Mouse (Mus musculus) limb, embryonic 10.5 days (tissue): Measurements from ENCODE around the gene Basp1. TPM values are rescaled to one million over a fixed set of nuclear protein-coding genes. Genes with fewer than 3 reads are reported as not detected.

Source experiments
- DNase-seq: peaks from one replicate; pipeline ENCODE4 v3.0.0-alpha.2; 2017; ENCODE audit warnings: low spot score
- H3K27ac ChIP-seq: fragments of 300-500 bp; sonication (generic); 2 replicates; pipeline ENCODE4 v1.5.1; 2016; ENCODE audit warnings: mild to moderate bottlenecking
- H3K27me3 ChIP-seq: fragments of 300-500 bp; sonication (generic); 2 replicates; pipeline ENCODE4 v1.6.1; 2016; ENCODE audit warnings: low read depth, mild to moderate bottlenecking; ENCODE audit not compliant: poor library complexity, severe bottlenecking
- H3K36me3 ChIP-seq: fragments of 300-500 bp; sonication (generic); 2 replicates; pipeline ENCODE4 v1.6.1; 2016; ENCODE audit warnings: mild to moderate bottlenecking, moderate library complexity
- H3K4me1 ChIP-seq: fragments of 300-500 bp; sonication (generic); 2 replicates; pipeline ENCODE4 v1.6.1; 2016
- H3K4me3 ChIP-seq: fragments of 300-500 bp; sonication (generic); 2 replicates; pipeline ENCODE4 v1.5.1; 2016; ENCODE audit warnings: mild to moderate bottlenecking, moderate library complexity
- H3K9me3 ChIP-seq: fragments of 300-500 bp; sonication (generic); replicated peaks from 2 replicates; pipeline ENCODE4 v1.6.1; 2016; ENCODE audit warnings: mild to moderate bottlenecking
- whole genome bisulfite sequencing: fragments of 180-500 bp; shearing (Covaris S2); methylation state at CpG from one replicate; pipeline ENCODE4 v1.1.7; 2016; 5-methylcytosine and 5-hydroxymethylcytosine counted together
- polyA plus RNA-seq: library from polyadenylated mRNA; unstranded; fragments of >200 nt; fragmentation: Nextera tagmentation; extraction: Ambion mirVana; gene quantifications from 2 replicates; pipeline ENCODE4 v1.2.1, GENCODE M21; 2016

Gene Basp1
- polyA plus RNA-seq, 1 experiment from 2014 or later: 41.1 TPM

- peaks cover 32% of the 10 kb centered on the region for H3K36me3 ChIP-seq
- H3K27me3 ChIP-seq: no peaks in the 10 kb centered on the region
- no peaks in the 10 kb centered on the region for H3K9me3 ChIP-seq
- H3K4me1 ChIP-seq: peaks cover 3% of the 10 kb centered on the region; the same call in 1 of the 2 replicates
- H3K27ac ChIP-seq: no peak overlapping the region
- DNase-seq: no peak
- H3K4me3 ChIP-seq: no peak overlapping the region
- WGBS: 80% methylated on average over 3 of the region's 3 CpGs
Observed at GRCm38 (mm10) chr15:25376914-25377313, 36.6 kb downstream of the Basp1 start.

GRCm38 (mm10) chr15:25373486-25373885, 40.1 kb downstream of the Basp1 start:
- DNase-seq: no peak
- no peak overlapping the region for H3K4me3 ChIP-seq
- no peak overlapping the region for H3K27ac ChIP-seq
- no peaks in the 10 kb centered on the region for H3K27me3 ChIP-seq
- no peaks in the 10 kb centered on the region for H3K4me1 ChIP-seq
- H3K9me3 ChIP-seq: no peaks in the 10 kb centered on the region
- 90% methylated on average over 3 of the region's 3 CpGs for WGBS
- H3K36me3 ChIP-seq: peaks cover 14% of the 10 kb centered on the region

DNA sequence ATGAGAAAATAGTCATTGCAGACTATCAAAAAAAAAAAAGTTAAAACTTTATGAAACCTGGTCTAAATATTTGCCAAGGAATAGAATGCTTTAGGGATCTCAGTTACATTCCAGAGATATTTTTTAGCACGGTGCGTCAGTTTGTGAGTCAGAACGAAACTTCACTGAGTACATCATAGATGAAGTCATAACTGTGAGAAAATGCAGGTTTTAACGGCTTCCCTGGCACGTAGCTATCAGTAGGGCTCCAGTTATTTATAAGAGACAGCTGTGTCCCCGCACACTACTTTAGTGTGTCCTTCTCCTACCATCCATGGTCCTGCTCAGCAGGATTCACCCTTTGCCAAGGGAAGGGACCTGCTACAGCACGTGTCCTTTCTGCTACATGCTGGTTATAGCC, 44.0 kb downstream of the Basp1 start:
- Histone ChIP-seq H3K4me1 (peaks cover 12% of the 10 kb centered on the region), H3K36me3 (peaks cover 19% of the 10 kb centered on the region), H3K4me3 (no peak overlapping the region), H3K27me3 (no peaks in the 10 kb centered on the region), H3K27ac (no peak overlapping the region), H3K9me3 (no peaks in the 10 kb centered on the region)
- no peak for DNase-seq
- 89% methylated on average over 7 of the region's 7 CpGs for WGBS

DNA sequence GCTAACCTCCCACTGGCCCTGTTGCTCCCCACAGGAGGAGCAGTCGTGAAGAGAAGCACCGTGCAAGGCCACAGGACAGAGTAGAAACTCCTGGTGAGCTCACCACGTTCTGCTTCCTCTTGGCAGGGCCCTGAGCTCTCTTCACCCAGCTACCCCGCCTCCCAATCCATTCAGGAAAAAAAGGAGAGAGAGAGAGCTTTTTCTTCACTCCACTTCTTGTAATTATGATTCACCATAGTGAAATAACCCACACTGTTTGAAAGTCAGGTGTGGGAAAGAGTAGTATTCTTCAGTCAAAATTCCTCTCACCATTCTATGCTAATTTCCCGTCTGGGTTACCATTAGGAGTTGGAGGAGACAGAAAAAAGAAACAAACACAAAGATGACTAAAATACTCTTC, 48.1 kb downstream of the Basp1 start:
- Histone ChIP-seq H3K4me1 (peaks cover 17% of the 10 kb centered on the region), H3K27ac (0 out of 2 replicates have a peak overlapping the region, but pooled peaks have one; percentile 83), H3K9me3 (no peaks in the 10 kb centered on the region), H3K27me3 (no peaks in the 10 kb centered on the region), H3K36me3 (peaks cover 29% of the 10 kb centered on the region), H3K4me3 (no peak overlapping the region)
- WGBS: 36% methylated on average over 5 of the region's 5 CpGs
- DNase-seq: no peak

DNA sequence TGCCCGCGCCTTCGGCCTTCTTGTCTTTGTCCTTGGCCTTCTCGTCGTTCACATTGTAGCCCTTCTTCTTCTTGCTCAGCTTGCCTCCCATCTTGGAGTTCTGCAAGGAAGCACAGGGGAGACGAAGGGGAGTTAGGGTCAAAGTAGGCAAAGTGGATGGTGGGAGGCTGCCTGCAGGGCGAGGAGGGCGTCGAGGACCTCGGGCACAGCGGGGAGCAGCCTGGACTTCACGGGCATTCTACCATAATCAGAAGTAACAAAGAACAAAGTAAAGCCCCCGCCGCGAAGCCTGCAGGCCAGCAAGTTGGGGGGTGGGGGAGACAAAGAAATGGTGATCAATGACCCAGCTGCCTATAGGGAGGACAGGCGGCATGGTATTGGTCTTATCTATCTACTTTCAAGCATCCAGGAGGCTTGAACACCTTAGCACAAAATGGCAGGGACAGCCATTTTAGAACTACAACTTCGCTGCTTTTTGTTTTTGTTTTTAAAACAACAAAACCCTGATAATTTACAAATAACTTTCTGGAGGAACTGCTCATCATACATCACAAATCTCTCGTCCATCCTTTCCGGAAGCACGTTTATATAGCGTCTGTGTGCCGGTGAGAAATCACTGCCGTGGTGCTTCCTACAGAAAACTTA, 48.6 kb downstream of the Basp1 start:
- Histone ChIP-seq H3K4me1 (peaks cover 17% of the 10 kb centered on the region), H3K27me3 (no peaks in the 10 kb centered on the region), H3K4me3 (peak overlapping the region; percentile 43), H3K27ac (peak overlapping the region; percentile 83), H3K36me3 (peaks cover 29% of the 10 kb centered on the region), H3K9me3 (no peaks in the 10 kb centered on the region)
- peak; percentile 66 for DNase-seq
- whole genome bisulfite sequencing: 24% methylated on average over 23 of the region's 23 CpGs

DNA sequence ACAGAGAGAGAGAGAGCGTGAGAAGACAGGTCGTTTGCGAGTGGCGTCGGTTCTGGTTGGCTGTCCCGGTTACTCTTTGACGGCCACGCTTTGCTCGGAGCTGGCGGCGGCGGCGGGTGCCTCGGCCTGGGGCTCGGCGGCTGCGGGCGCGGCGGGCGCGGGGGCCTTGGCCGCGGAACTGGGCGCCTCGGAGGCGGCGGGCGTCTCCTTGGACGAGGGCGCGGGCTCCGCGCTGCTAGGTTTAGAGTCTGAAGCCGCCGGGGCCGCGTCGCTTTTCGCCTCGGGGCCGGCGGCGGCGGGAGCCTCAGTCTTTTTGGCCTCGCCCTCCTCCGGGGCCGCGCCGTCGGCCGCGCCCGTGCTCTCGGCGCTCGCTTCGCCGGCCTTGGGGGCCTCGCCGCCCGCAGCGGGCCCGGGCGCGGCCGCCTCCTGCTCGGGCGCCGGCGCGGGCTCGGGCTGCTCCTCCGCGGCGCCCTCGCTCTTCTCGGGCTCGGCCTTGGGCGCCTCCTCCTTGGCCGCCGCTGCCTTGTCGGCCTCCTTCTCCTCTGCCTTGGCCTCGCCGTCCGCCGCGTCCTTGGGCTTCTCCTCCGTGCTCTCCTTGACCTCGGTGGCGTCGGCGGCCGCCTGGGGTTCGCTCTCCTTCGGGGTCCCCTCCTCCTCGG, 49.3 kb downstream of the Basp1 start:
- H3K36me3 ChIP-seq: peaks cover 29% of the 10 kb centered on the region
- WGBS: 24% methylated on average over 97 of the region's 97 CpGs
- peaks cover 17% of the 10 kb centered on the region for H3K4me1 ChIP-seq
- peak overlapping the region; percentile 83 for H3K27ac ChIP-seq
- H3K9me3 ChIP-seq: no peaks in the 10 kb centered on the region
- H3K4me3 ChIP-seq: peak overlapping the region; percentile 43
- H3K27me3 ChIP-seq: no peaks in the 10 kb centered on the region
- peak; percentile 56 for DNase-seq

DNA sequence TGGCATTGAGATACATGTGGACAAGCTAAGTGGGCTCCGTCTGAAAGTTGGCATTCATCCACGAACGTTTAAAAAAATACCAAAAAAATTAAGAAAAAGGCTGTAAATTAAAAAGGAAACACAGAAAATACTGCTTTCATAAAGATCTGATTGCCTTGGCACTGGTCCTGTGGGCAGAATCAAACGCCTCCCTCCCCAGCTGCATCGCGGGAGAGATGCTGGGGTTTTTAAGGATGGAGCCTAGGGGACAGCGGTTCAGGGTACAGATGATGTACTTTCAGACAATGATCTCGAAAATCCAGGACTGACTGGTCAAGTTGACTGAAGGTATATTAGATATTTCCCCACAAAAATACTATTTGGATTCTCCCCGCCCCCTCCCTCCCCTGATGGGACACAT, 49.9 kb downstream of the Basp1 start:
- 95% methylated on average over 9 of the region's 9 CpGs for WGBS
- Histone ChIP-seq H3K9me3 (no peaks in the 10 kb centered on the region), H3K4me1 (peaks cover 19% of the 10 kb centered on the region), H3K4me3 (no peak overlapping the region), H3K36me3 (peaks cover 29% of the 10 kb centered on the region), H3K27ac (no peak overlapping the region), H3K27me3 (no peaks in the 10 kb centered on the region)
- DNase-seq: no peak

DNA sequence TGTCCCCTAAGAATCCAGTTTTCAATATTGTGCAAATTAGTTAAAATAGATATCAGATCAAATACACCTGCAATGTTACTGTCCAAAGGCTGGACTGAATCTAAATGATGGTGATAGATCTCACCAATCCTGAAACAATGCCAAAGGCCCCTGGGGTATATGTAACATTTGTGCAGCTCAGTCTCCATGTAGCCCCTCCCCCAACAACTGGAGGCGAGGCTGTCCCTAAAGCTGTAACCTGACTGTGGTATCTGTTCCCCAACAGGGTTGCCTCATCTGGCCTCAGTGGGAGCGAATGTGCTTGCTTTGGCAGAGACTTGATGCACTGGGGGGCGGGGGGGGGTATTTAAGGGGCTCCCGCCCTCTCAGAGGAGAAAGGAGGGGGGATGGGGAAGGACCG, 52.7 kb downstream of the Basp1 start:
- H3K4me3 ChIP-seq: no peak overlapping the region
- 50% methylated on average over 5 of the region's 5 CpGs for WGBS
- no peaks in the 10 kb centered on the region for H3K27me3 ChIP-seq
- H3K36me3 ChIP-seq: peaks cover 21% of the 10 kb centered on the region
- H3K4me1 ChIP-seq: peaks cover 21% of the 10 kb centered on the region
- no peak overlapping the region for H3K27ac ChIP-seq
- no peaks in the 10 kb centered on the region for H3K9me3 ChIP-seq
- DNase-seq: no peak

DNA sequence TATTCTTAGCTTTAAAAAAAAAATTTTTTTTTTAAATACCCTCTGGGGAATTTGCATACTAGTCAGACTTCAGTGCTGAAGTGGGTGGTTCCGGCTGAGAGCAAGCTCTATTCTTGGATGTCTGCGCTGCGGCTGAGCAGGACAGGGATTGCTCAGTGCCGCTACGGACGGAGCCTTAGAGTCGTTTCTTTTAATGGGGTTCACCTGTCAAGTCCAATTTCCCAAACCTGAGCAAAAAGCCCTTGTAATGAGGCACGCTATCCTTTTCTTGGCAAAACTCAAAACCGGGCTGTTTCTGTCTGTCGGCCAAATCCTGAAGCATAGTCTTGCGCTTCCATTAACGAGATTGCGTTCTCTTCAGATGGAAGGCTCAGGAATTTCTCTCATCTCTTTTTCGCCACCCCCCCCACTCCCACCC, 54.9 kb downstream of the Basp1 start:
- Histone ChIP-seq H3K4me1 (peaks cover 4% of the 10 kb centered on the region; the same call in 1 of the 2 replicates), H3K27me3 (no peaks in the 10 kb centered on the region), H3K36me3 (peaks cover 8% of the 10 kb centered on the region), H3K9me3 (no peaks in the 10 kb centered on the region), H3K4me3 (no peak overlapping the region), H3K27ac (no peak overlapping the region)
- DNase-seq: no peak
- WGBS: 63% methylated on average over 14 of the region's 14 CpGs

GRCm38 (mm10) chr15:25355339-25355738, 58.2 kb downstream of the Basp1 start:
- no peak for DNase-seq
- Histone ChIP-seq H3K36me3 (no peaks in the 10 kb centered on the region), H3K9me3 (no peaks in the 10 kb centered on the region), H3K4me1 (peaks cover 4% of the 10 kb centered on the region; the same call in 1 of the 2 replicates), H3K27ac (no peak overlapping the region), H3K27me3 (no peaks in the 10 kb centered on the region), H3K4me3 (no peak overlapping the region)
- WGBS: 93% methylated on average over 5 of the region's 5 CpGs

GRCm38 (mm10) chr15:25354738-25355137, 58.8 kb downstream of the Basp1 start:
- DNase-seq: no peak
- Histone ChIP-seq H3K4me3 (no peak overlapping the region), H3K27ac (no peak overlapping the region), H3K27me3 (no peaks in the 10 kb centered on the region), H3K36me3 (no peaks in the 10 kb centered on the region), H3K9me3 (no peaks in the 10 kb centered on the region), H3K4me1 (peaks cover 4% of the 10 kb centered on the region; the same call in 1 of the 2 replicates)
- 85% methylated on average over 6 of the region's 6 CpGs for WGBS

DNA sequence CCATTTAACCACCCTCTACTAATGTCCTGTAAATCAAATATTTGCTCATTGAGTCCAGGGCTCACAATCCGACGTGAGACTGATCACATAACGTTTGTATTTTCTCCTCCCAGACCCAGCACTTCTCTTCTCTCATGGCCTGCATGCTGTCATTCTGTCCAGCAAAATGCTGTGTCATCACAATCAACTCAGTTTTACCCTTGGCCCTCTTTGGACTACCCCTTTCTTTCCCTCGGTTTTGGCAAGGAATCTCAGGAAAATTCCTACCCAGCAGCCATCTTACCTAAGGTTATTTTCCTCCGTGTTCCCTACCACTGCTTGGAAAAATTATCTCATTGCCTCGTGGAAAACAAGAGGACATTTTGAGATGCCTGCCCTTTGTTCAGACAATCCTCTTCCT, 60.1 kb downstream of the Basp1 start:
- H3K27ac ChIP-seq: no peak overlapping the region
- no peak overlapping the region for H3K4me3 ChIP-seq
- no peak for DNase-seq
- H3K27me3 ChIP-seq: no peaks in the 10 kb centered on the region
- no peaks in the 10 kb centered on the region for H3K36me3 ChIP-seq
- 0 out of 2 replicates have a peak, but pooled peaks cover under 1% of the 10 kb centered on the region for H3K4me1 ChIP-seq
- 85% methylated on average over 6 of the region's 6 CpGs for WGBS
- H3K9me3 ChIP-seq: no peaks in the 10 kb centered on the region

DNA sequence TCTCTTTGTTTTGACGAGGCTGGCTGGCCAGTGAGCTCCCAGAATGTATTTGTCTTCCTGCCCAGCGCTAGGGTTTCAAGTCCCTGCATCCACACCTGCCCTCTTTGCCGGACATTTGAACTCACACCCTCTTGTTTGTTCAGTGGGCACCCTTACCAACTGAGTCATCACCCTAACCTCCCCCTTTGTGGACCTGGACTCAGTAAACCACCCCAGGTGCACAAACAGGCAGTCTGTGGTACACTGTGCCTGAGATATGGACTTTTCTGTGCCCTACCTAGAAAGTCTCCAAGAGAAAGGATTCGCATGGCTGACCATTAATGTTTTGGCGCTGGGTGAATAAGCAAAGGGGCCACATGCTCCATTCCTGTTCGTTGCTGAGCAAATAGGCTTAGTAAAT, 70.3 kb downstream of the Basp1 start:
- H3K9me3 ChIP-seq: no peaks in the 10 kb centered on the region
- H3K27ac ChIP-seq: no peak overlapping the region
- H3K4me3 ChIP-seq: no peak overlapping the region
- no peaks in the 10 kb centered on the region for H3K36me3 ChIP-seq
- no peaks in the 10 kb centered on the region for H3K27me3 ChIP-seq
- DNase-seq: no peak
- H3K4me1 ChIP-seq: no peaks in the 10 kb centered on the region
- WGBS: 87% methylated on average over 6 of the region's 6 CpGs
